Mouse (Mus musculus) frontal cortex, postnatal 25 days (tissue): ENCODE data around the gene Atp5s.

Experiments
- DNase-seq, 2 experiments: peaks; one replicate each; pipeline ENCODE4 v3.0.0; 2022; ENCODE audit warnings: low spot score in 2 of 2

Gene Atp5s

GRCm38 (mm10) chr12:69732221-69732620 is 7.5 kb downstream of the Atp5s start:
- no peak for DNase-seq

GRCm38 (mm10) chr12:69733518-69733917 is 8.8 kb downstream of the Atp5s start:
- DNase-seq: no peak

GRCm38 (mm10) chr12:69733923-69734322 is 9.2 kb downstream of the Atp5s start:
- DNase-seq: no peak

GRCm38 (mm10) chr12:69741965-69742364 is 17.2 kb downstream of the Atp5s start:
- DNase-seq: no peak

- no peak for DNase-seq
Observed at GRCm38 (mm10) chr12:69744138-69744537, 19.4 kb downstream of the Atp5s start.

GRCm38 (mm10) chr12:69751864-69752341 is 27.2 kb downstream of the Atp5s start:
- no peak for DNase-seq

GRCm38 (mm10) chr12:69753936-69754335 is 29.2 kb downstream of the Atp5s start:
- no peak for DNase-seq

GRCm38 (mm10) chr12:69756015-69756414 is 31.3 kb downstream of the Atp5s start:
- no peak for DNase-seq

GRCm38 (mm10) chr12:69757418-69758141 is 32.8 kb downstream of the Atp5s start:
- DNase-seq: peak; percentile 23 to 35

GRCm38 (mm10) chr12:69758221-69759185 is 33.8 kb downstream of the Atp5s start:
- no peak for DNase-seq

GRCm38 (mm10) chr12:69759267-69759885 is 34.6 kb downstream of the Atp5s start:
- DNase-seq: no peak

GRCm38 (mm10) chr12:69760014-69760413 is 35.3 kb downstream of the Atp5s start:
- no peak for DNase-seq

- no peak for DNase-seq
Observed at GRCm38 (mm10) chr12:69760743-69761406, 36.1 kb downstream of the Atp5s start.

GRCm38 (mm10) chr12:69761603-69762002 is 36.9 kb downstream of the Atp5s start:
- no peak for DNase-seq

GRCm38 (mm10) chr12:69765543-69765942 is 40.8 kb downstream of the Atp5s start:
- DNase-seq: no peak

GRCm38 (mm10) chr12:69766185-69766904 is 41.6 kb downstream of the Atp5s start:
- DNase-seq: no peak

- no peak for DNase-seq
Observed at GRCm38 (mm10) chr12:69767476-69768258, 42.9 kb downstream of the Atp5s start.

- no peak for DNase-seq
Observed at GRCm38 (mm10) chr12:69768841-69769240, 44.1 kb downstream of the Atp5s start.

- no peak for DNase-seq
Observed at GRCm38 (mm10) chr12:69776607-69777340, 52.0 kb downstream of the Atp5s start.
